Mouse (Mus musculus) embryo, embryonic 11 days (tissue): ENCODE measurements around the gene Gcnt7.

Source experiments
- DNase-seq: peaks from one replicate; pipeline ENCODE4 v3.0.0-alpha.2; 2015

Gcnt7 gene

GRCm38 (mm10) chr2:172452458-172452857 lies 5.9 kb downstream of the Gcnt7 start:
- no peak for DNase-seq

- no peak for DNase-seq
Observed at GRCm38 (mm10) chr2:172452031-172452430, 6.4 kb downstream of the Gcnt7 start.

- DNase-seq, result no peak
Observed at GRCm38 (mm10) chr2:172450640-172451039, 7.8 kb downstream of the Gcnt7 start.

- no peak for DNase-seq
Observed at GRCm38 (mm10) chr2:172448329-172448728, 10.1 kb downstream of the Gcnt7 start.

GRCm38 (mm10) chr2:172447317-172447716 lies 11.1 kb downstream of the Gcnt7 start:
- DNase-seq, result peak; percentile 12

- DNase-seq, result no peak
Observed at GRCm38 (mm10) chr2:172445617-172446016, 12.8 kb downstream of the Gcnt7 start.

- DNase-seq, result no peak
Observed at GRCm38 (mm10) chr2:172441176-172441575, 17.2 kb downstream of the Gcnt7 start.

- no peak for DNase-seq
Observed at GRCm38 (mm10) chr2:172440640-172441005, 17.8 kb downstream of the Gcnt7 start.

- peak; percentile 98 for DNase-seq
Observed at GRCm38 (mm10) chr2:172439843-172440639, 18.4 kb downstream of the Gcnt7 start, which contains the start of gene Rtf2. Gene Rtf2, plus strand, starts transcription at chr2:172440556.

- no peak for DNase-seq
Observed at GRCm38 (mm10) chr2:172437371-172437952, 20.9 kb downstream of the Gcnt7 start.

GRCm38 (mm10) chr2:172433746-172434145 lies 24.6 kb downstream of the Gcnt7 start:
- DNase-seq, result no peak

- no peak for DNase-seq
Observed at GRCm38 (mm10) chr2:172430609-172431008, 27.8 kb downstream of the Gcnt7 start.

- DNase-seq, result no peak
Observed at GRCm38 (mm10) chr2:172418208-172418607, 40.2 kb downstream of the Gcnt7 start.

GRCm38 (mm10) chr2:172416876-172417275 lies 41.5 kb downstream of the Gcnt7 start:
- DNase-seq, result no peak

- no peak for DNase-seq
Observed at GRCm38 (mm10) chr2:172416218-172416617, 42.2 kb downstream of the Gcnt7 start.

GRCm38 (mm10) chr2:172413894-172414293 lies 44.5 kb downstream of the Gcnt7 start:
- DNase-seq, result no peak

- peak; percentile 37 for DNase-seq
Observed at GRCm38 (mm10) chr2:172413273-172413672, 45.1 kb downstream of the Gcnt7 start.

GRCm38 (mm10) chr2:172412454-172412853 lies 45.9 kb downstream of the Gcnt7 start:
- DNase-seq, result peak; percentile 70

- no peak for DNase-seq
Observed at GRCm38 (mm10) chr2:172411091-172411490, 47.3 kb downstream of the Gcnt7 start.

- no peak for DNase-seq
Observed at GRCm38 (mm10) chr2:172410686-172411085, 47.7 kb downstream of the Gcnt7 start.

- no peak for DNase-seq
Observed at GRCm38 (mm10) chr2:172407499-172407898, 50.9 kb downstream of the Gcnt7 start.

- no peak for DNase-seq
Observed at GRCm38 (mm10) chr2:172406173-172406572, 52.2 kb downstream of the Gcnt7 start.

- no peak for DNase-seq
Observed at GRCm38 (mm10) chr2:172405011-172405410, 53.4 kb downstream of the Gcnt7 start.

- no peak for DNase-seq
Observed at GRCm38 (mm10) chr2:172404239-172404638, 54.2 kb downstream of the Gcnt7 start.
